Mouse (Mus musculus): ENCODE data around the gene Kpna2.
"Not testable (repeated sequence)": the region's sequence is repeated elsewhere in the genome, so short reads cannot be mapped to it uniquely, and the experiment has no call there.

Gene Kpna2

GRCm38 (mm10) chr11:106999151-106999948, at the start of gene Kpna2:
Kpna2 (minus strand) TSS chr11:106999541.
- DNase-seq, result peak; percentile 84

GRCm38 (mm10) chr11:107046766-107047620, 47.7 kb upstream of the Kpna2 start:
- DNase-seq, result no peak

GRCm38 (mm10) chr11:107045546-107045945, 46.2 kb upstream of the Kpna2 start:
- no peak for DNase-seq

DNA sequence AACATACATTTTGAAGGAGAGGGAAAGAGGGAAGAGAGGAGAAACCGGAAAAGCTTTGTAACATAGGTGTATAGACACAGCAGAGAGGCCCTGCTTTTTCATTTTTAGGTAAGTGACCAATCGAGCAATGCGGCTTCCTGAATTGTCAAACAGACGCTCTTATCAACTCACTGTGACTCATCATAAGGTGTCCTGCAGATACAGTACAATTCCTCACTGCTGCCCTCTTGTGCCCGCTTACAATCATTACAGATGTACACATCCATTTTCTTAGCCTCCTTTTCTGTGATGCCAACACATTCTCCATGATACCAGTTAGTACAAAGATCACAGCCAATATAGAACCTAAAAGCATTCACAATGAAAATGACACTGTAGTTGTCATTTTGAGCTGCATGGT, 45.0 kb upstream of the Kpna2 start:
- DNase-seq, result peak; percentile 75

DNA sequence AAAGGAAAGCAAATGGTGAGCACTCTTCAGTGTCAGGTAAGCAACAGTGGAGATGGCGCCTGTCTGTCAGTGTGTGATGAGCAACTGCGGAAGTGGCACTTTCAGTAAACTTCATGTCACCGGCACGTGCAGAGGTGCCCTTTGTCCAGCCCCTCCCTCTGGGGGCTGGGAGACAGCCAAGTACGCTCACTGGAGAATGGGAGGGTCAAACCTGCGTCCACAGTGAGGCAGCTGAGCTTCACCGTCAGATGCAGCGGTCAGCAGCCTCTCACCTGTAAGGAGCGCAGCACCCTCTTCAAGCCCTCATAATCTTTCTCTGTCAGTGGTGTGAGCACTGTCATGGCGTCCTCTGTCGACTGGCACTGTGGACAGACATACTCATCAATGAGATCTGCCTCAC, 44.0 kb upstream of the Kpna2 start:
- no peak for DNase-seq

DNA sequence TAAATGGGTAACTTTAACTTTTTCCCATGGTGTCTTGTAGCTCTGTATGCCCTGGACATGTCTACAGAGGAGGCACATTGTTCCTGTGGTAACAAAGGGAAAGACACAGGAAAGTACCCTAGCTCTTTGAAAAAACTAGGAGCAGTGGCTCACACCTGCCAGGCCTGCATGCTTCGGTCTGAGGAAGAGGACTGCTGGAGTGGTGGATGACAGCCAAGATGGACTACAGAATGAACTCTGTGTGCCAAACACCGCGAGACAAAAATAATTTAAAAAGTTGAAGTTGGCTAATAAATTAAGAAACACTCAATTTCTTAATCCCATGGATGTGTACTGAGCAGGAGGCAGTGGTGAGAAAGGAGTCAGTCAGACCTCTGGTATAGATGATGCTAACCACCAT, 42.1 kb upstream of the Kpna2 start:
- no peak for DNase-seq

DNA sequence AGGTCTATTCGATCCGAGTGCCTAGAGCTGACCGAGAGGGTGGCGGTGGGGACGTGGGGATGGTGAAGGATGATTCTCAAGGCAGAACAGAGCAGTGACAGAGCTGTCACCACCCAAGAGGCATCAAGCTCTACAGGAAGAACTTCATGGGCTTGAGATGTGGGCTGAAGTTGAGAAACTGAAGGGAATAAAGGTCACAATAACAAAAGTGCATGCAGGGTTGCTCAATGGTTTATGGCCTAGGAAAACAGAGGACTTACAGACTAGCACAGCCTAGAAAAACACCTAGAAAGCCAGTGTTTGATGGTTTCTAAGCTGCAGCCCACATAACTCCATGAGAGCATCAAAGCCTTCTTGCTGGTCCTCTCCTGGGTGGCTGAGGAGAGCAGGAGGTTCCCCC, 40.1 kb upstream of the Kpna2 start:
- no peak for DNase-seq

- DNase-seq, result no peak
These were observed 34.9 kb upstream of the Kpna2 start for GRCm38 (mm10) chr11:107034085-107034810.

- no peak for DNase-seq
These were observed 32.3 kb upstream of the Kpna2 start for GRCm38 (mm10) chr11:107031635-107032034.

- no peak for DNase-seq
These were observed 30.2 kb upstream of the Kpna2 start for GRCm38 (mm10) chr11:107029536-107029935.

DNA sequence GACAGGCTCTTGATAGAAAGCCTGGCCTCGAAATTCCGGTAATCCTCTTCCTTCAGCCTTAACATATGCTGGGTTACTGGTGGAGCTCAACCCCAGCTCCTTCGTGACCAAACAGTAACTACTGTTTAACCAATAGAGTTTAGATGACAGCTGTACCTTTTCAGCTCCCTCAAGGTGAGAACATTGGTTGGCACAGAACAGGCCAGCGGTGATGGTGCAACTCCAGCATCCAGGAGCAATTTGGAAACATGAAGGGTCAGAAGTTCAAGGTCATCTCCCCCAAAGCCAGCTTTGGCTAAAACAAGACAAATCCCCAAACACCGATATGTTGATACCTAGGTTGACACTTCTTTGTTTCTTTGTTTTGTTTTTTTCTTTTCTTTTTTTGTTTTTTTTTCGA, 29.4 kb upstream of the Kpna2 start:
- no peak for DNase-seq

- no peak for DNase-seq
These were observed 28.9 kb upstream of the Kpna2 start for GRCm38 (mm10) chr11:107028275-107028618.

DNA sequence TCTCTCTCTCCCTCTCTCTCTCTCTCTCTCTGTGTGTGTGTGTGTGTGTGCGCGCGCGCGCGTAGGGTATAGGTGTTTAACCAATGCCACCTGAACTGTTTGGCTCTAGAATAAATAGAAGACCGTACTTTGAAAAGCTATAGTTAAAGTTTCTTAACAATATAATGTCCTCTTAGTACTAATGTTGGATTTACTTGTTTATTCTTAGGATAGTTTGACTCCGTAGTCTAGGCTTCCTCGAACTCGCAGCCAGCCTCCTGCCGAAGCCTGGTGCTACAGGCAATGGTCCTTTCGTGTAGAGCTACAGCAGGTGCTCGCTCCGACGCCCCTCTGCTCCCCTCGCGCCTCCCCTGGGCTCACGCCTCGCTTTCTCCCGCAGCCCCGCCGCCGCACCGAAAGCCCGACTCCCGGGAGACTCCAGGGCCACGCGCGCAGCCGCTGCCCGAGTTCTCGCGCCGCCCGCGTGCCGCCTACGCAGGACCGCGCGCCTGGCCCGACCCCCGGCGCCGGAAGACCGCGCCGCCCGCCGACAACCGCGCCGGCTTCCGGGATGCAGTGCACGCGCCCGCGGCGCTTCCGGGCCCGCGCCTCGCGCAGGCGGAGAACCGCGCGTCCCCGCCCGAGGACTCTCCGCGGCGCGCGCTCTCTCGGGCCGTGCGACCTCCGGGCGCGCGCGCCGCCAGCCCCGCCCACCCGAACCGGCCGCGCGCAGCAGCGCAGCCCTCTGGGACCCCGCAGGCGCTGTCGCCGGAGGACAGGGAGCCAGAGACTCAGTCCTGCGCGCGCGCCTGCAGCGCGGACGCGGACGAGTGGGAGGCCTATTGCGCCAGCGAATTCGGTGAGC, 28.3 kb upstream of the Kpna2 start:
- peak; percentile 88 for DNase-seq

GRCm38 (mm10) chr11:107026554-107027430, 27.5 kb upstream of the Kpna2 start:
- no peak for DNase-seq

GRCm38 (mm10) chr11:107025411-107026321, 26.3 kb upstream of the Kpna2 start, which contains the start of gene 1810010H24Rik:
1810010H24Rik (plus strand) TSS chr11:107025681.
- DNase-seq, result peak; percentile 41

DNA sequence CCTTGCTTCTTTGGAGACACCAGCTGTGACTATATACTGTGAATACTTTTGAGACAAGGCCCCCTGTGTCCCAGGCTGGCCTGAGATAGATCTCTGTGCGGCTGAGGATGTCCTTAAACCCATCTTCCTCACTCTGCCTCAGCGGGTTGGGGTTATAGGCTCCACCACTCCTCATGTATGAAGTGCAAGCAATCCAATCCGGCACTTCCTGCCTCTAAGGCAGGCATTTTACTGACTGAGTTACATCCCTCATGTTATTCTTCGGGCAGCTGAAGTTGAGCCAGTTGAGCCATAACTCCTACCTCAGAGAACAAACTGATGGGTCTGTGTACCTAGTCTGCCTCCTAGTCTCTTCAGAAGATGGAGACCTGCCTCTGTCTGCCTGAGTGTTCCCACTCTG, 25.1 kb upstream of the Kpna2 start:
- DNase-seq, result no peak

GRCm38 (mm10) chr11:107022050-107022683, 22.8 kb upstream of the Kpna2 start:
- DNase-seq, result no peak

- not testable (repeated sequence) for DNase-seq
These were observed 20.4 kb upstream of the Kpna2 start for GRCm38 (mm10) chr11:107019722-107020121.

- no peak for DNase-seq
These were observed 20.0 kb upstream of the Kpna2 start for GRCm38 (mm10) chr11:107019318-107019717.

DNA sequence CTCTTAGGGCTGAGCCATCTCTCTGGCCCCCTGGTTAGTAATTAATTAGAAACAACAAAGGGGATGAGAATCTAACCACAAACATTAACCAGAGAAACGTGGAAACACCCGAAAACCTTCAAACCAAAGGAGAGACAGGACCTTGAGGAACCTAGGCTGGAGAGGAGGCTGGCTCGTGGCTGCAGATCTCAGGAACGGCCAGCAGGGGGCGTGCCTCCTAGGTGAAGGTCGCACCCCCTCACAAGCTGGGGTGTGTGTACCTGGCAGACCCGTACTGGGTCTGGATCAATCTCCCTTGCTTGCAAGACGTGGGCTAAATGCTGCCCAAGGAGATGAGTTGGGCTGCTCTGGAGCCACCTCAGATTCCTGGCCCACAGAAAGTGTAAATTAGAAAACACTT, 19.3 kb upstream of the Kpna2 start:
- no peak for DNase-seq

Measured in cerebellum, adult 11 months (tissue).